Mouse (Mus musculus) CD4-positive helper T cell, adult 2 months (primary cell): ENCODE measurements at regions not wholly inside any gene's neighbourhood (a gene's known extent, or its start where the extent isn't known, plus 50 kb on each side); places are given as distances from the start of the nearest gene placed in this dataset.

Source experiments
- DNase-seq: peaks from one replicate; pipeline ENCODE4 v3.0.0-alpha.2; 2012; ENCODE audit warnings: low read depth, missing footprints, low spot score

GRCm38 (mm10) chr9:83326437-83327086 is 114.4 kb downstream of the Lca5 start:
- no peak for DNase-seq

GRCm38 (mm10) chr9:83325910-83326309 is 115.0 kb downstream of the Lca5 start:
- DNase-seq, result no peak

DNA sequence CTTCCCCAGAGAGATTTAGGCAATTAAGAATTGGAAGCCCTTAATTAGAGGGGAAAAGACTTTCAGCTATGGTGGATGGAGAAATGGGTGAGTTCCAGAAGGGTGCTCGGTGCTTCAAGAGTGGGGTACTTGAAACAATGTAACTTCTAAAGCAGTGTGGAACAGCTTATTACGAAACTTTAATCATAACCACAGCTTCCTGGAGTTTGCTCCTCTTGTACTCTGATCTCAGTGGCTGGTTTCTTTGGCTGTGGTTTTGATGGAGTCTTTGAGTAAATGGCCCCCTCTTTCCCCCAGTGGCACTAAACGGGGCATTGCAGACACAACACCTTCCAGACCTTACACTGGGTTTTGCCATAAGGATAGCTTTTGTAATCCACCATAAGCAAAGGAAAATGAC is 116.6 kb downstream of the Lca5 start:
- no peak for DNase-seq

- DNase-seq, result no peak
Observed at GRCm38 (mm10) chr9:83322991-83323583, 117.8 kb downstream of the Lca5 start.

- no peak for DNase-seq
Observed at GRCm38 (mm10) chr9:83321793-83322192, 119.1 kb downstream of the Lca5 start.

GRCm38 (mm10) chr9:83320834-83321233 is 120.1 kb downstream of the Lca5 start:
- DNase-seq, result no peak

DNA sequence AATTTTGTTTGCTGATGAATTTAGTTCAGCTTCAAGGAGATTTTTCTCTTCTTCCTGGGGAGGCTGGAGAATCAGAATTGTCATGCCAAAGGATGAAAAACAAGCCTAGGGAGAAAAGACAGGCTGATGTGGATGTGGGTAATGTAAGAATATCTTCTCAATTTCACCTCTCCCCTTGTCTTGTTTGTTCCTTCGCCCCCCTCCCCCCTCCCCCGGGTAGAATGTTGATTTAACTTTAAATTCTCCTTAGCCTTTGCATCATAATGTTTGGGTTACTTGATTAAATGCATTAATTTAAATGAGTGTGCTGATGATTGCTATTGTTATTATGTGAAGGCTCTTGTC is 124.1 kb downstream of the Lca5 start:
- no peak for DNase-seq

- no peak for DNase-seq
Observed at GRCm38 (mm10) chr9:83315941-83316817, 124.7 kb downstream of the Lca5 start.

GRCm38 (mm10) chr9:83308771-83309170 is 132.2 kb downstream of the Lca5 start:
- DNase-seq, result no peak

- no peak for DNase-seq
Observed at GRCm38 (mm10) chr9:83308092-83308491, 132.8 kb downstream of the Lca5 start.

GRCm38 (mm10) chr9:83307349-83307938 is 133.5 kb downstream of the Lca5 start:
- DNase-seq, result no peak

DNA sequence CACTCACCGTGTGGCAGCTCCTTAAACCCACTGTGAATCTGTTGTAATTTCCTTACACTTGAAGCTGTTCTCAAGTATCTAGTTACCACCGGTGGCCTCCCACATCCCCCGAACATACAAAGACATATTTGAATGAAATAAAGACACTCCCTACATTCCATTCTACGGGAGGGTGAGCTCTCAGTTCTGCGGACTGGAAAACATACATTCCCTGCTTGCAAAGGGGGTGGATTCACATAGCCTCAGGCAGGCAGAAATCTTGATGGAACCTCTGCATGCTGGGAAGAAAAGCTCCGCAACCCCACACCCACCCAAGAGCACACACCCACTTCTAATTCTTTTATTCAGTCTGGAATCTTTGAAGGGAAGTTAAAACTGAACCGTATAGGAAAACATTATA is 136.0 kb downstream of the Lca5 start:
- DNase-seq, result no peak

DNA sequence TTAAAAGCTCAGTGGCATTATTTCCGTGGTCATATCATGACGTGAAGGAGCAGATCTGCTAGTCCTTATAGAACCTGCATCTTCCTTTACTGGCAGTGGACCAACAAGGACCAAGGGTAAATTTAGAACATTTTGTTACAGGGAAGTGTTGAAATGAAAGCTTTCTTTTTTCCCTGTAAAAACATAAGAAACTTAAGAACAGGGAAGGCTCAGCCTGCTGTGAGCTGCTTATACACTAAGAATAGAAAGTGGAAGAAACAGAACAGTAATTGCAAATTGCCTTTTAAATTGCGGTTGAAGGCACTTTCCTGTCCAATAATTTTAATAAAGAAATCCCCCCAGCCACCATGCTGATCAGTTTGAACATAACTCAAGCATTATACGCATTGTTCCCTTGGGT is 140.4 kb downstream of the Lca5 start:
- no peak for DNase-seq

GRCm38 (mm10) chr9:83300044-83300443 is 140.9 kb downstream of the Lca5 start:
- no peak for DNase-seq

DNA sequence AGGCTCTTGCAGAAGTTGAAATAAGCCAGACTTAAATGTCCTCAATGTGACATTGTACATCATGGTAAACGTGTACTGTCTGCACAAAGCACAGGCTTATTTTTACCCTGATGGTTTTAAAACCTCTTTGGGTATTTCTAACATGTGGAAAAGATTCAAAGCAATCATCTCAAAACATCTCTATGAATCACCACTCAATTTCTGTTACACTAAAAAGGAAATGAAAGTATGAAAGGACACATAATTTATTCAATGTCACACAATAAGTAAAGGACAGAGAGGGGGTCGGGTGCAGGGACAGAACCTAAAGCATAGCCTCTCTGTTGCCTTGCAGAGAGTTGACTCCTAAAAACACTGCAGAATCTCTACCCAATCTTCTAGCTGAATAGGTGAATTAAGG is 141.3 kb downstream of the Lca5 start:
- no peak for DNase-seq

- DNase-seq, result no peak
Observed at GRCm38 (mm10) chr9:83295453-83295852, 145.5 kb downstream of the Lca5 start.

DNA sequence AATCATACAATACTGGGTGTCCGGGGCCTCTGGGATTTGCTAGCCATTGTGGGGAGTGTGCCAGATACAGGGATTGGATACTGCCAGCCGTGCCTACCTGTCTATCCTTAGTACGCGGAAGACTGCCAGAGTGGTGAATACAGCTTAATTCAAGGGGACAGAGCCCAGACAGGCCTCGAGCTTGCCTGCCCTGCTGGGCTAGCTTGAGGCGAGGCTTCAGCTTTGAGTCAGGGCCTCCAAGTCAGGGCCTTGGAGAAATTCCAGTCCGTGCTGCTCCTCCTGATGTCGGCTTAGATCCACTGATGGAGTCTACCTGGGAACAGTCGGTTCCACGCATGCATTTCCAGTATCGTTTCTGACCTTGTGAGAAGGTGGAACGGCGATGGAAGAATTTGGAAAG is 146.5 kb downstream of the Lca5 start:
- no peak for DNase-seq

DNA sequence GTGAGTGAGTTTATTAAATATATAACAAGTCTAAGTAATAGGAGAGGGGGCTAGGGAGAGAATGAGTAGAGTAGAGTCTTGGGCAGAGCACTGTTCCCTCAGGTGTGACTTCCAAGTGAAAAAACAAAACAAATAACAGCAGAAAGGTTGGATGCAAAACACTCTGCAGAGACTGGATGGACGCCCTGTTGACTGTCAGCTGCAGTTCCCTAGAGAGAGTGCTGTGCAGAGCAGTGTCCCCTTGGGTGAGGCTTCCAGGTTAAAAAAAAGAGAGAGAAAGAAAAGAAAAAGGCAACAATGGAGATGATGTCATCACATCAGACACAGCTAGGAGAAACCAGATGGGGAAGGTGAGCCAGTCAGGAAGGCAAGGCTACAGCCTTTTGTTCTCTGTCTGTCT is 137.6 kb upstream of the Hmgn3 start:
- no peak for DNase-seq

DNA sequence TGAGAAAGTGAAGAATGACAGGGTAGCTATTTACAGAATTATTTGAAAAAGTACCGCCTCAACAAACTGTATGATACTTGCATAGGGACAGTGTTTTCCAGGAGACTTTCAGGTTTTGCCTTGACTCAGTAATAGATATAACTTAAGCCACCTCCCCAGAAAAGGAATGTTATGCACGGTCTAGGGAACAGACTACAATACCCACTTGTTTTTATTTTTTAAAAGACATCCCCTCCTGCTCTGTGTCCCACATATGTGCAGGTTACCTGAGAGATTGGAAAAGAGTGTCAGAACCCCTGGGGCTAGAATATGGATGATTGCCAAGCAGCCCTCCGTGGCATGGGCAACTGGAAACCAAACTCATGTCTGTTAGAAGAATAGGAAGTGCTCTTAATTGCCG is 137.2 kb upstream of the Hmgn3 start:
- no peak for DNase-seq

- no peak for DNase-seq
Observed at GRCm38 (mm10) chr9:83283249-83283648, 136.8 kb upstream of the Hmgn3 start.

- DNase-seq, result no peak
Observed at GRCm38 (mm10) chr9:83277791-83278190, 131.3 kb upstream of the Hmgn3 start.

- no peak for DNase-seq
Observed at GRCm38 (mm10) chr9:83277356-83277755, 130.9 kb upstream of the Hmgn3 start.
